ENCODE assay signal across 24 mouse cellular contexts in genomic region chr1:87667006-87667405, GRCm38 (mm10). TPM values are rescaled to one million over a fixed set of nuclear protein-coding genes. Genes with fewer than 3 reads are reported as not detected.
DNase-seq lines count a peak whose midpoint lies in the region; ATAC-seq and TF ChIP-seq lines count a peak whose summit lies in the region.
"Had no signal": no experiment of that assay in that cellular context is flagged by ENCODE, and none has a peak within 500 bp of the region (broad histone marks: within the 10 kb centered on the region; RNA-seq: fewer than 3 reads in every experiment).

No protein-coding gene starts in this region.

- DNase-seq in adrenal gland, postnatal 14 days: peak; percentile 13
- no peak for DNase-seq in adrenal gland, postnatal 4 days (ENCODE audit: low spot score in 2 of 2)
- DNase-seq in kidney, postnatal 4 days: peak; percentile 17 to 22
- DNase-seq in lung, postnatal 0 days (ENCODE audit: low spot score): no peak
- DNase-seq in lung, postnatal 36 days: no peak
- no peak for DNase-seq in embryo, embryonic 10.5 days (ENCODE audit: low spot score)
- no peak for DNase-seq in layer of hippocampus, adult 18-20 months (ENCODE audit: low spot score in 2 of 2)
- DNase-seq: adrenal gland, postnatal 25 days; cerebellum, adult 18-20 months; cerebellum, postnatal 25 days; heart, adult 11 months; heart, postnatal 36 days; kidney, adult 8-10 months; layer of hippocampus, postnatal 36 days; liver, embryonic 13.5 days; right cerebral cortex, postnatal 4 days; thymus, postnatal 25 days had no signal

- 65% methylated on average over 1 of the region's 1 CpGs for WGBS in kidney, embryonic 16.5 days
- WGBS in lung, postnatal 0 days: 65% methylated on average over 1 of the region's 1 CpGs

- no peaks in the 10 kb centered on the region for H3K4me1 ChIP-seq in kidney, embryonic 16.5 days (ENCODE audit: insufficient read depth, low read length)
- H3K4me1 ChIP-seq in lung, postnatal 0 days (ENCODE audit: insufficient read depth, low read depth, low read length): no peaks in the 10 kb centered on the region
- H3K4me1 ChIP-seq: embryonic facial prominence, embryonic 15.5 days; forebrain, embryonic 12.5 days; liver, embryonic 13.5 days had no signal

- TF ChIP-seq CTCF in lung, postnatal 0 days (IDR thresholded peaks at IDR 0.05): peak; percentile 42

- no peak for ATAC-seq in kidney, embryonic 16.5 days (ENCODE audit: low FRiP score, low TSS enrichment)
- ATAC-seq in lung, postnatal 0 days: no peak

- no peaks in the 10 kb centered on the region for H3K27me3 ChIP-seq in kidney, embryonic 16.5 days (ENCODE audit: insufficient read depth, low read length)
- no peaks in the 10 kb centered on the region for H3K27me3 ChIP-seq in lung, postnatal 0 days (replicated peaks; ENCODE audit: insufficient read depth, low read length)
- H3K27me3 ChIP-seq: embryonic facial prominence, embryonic 15.5 days; forebrain, embryonic 12.5 days; hindbrain, embryonic 15.5 days; liver, embryonic 13.5 days; neural tube, embryonic 12.5 days had no signal

- no peak overlapping the region for H3K9ac ChIP-seq in kidney, embryonic 16.5 days (replicated peaks; ENCODE audit: low read length)
- H3K9ac ChIP-seq in lung, postnatal 0 days (replicated peaks; ENCODE audit: low read depth): no peak overlapping the region
- H3K9ac ChIP-seq: embryonic facial prominence, embryonic 15.5 days; forebrain, embryonic 12.5 days; hindbrain, embryonic 15.5 days; liver, embryonic 13.5 days; neural tube, embryonic 12.5 days had no signal

- H3K36me3 ChIP-seq in kidney, embryonic 16.5 days (ENCODE audit: insufficient read depth, low read length): no peaks in the 10 kb centered on the region
- H3K36me3 ChIP-seq in lung, postnatal 0 days (ENCODE audit: insufficient read depth, low read length): no peaks in the 10 kb centered on the region
- H3K36me3 ChIP-seq: embryonic facial prominence, embryonic 15.5 days; forebrain, embryonic 12.5 days; hindbrain, embryonic 15.5 days; neural tube, embryonic 12.5 days had no signal

- H3K27ac ChIP-seq in kidney, embryonic 16.5 days (ENCODE audit: low read length): no peak overlapping the region
- no peak overlapping the region for H3K27ac ChIP-seq in lung, postnatal 0 days (ENCODE audit: low read length)
- H3K27ac ChIP-seq: embryonic facial prominence, embryonic 15.5 days; forebrain, embryonic 12.5 days; hindbrain, embryonic 15.5 days; liver, embryonic 13.5 days; macrophage; neural tube, embryonic 12.5 days had no signal

- peaks cover 3% of the 10 kb centered on the region; the same call in 1 of the 2 replicates for H3K9me3 ChIP-seq in kidney, embryonic 16.5 days (ENCODE audit: low read length)
- no peaks in the 10 kb centered on the region for H3K9me3 ChIP-seq in lung, postnatal 0 days (ENCODE audit: low read length)
- H3K9me3 ChIP-seq: embryonic facial prominence, embryonic 15.5 days; forebrain, embryonic 12.5 days; hindbrain, embryonic 15.5 days had no signal

- TF ChIP-seq EP300 in lung, postnatal 0 days (IDR thresholded peaks at IDR 0.05): no peak

- H3K4me2 ChIP-seq in kidney, embryonic 16.5 days (replicated peaks; ENCODE audit: low read depth, low read length): no peak overlapping the region
- no peak overlapping the region for H3K4me2 ChIP-seq in lung, postnatal 0 days (replicated peaks; ENCODE audit: low read depth, low read length)
- H3K4me2 ChIP-seq: embryonic facial prominence, embryonic 15.5 days; forebrain, embryonic 12.5 days; hindbrain, embryonic 15.5 days; liver, embryonic 13.5 days; midbrain, embryonic 11.5 days; neural tube, embryonic 12.5 days had no signal

- no peak overlapping the region for H3K4me3 ChIP-seq in kidney, embryonic 16.5 days (ENCODE audit: low read length)
- no peak overlapping the region for H3K4me3 ChIP-seq in lung, postnatal 0 days (ENCODE audit: low read depth, low read length)
- H3K4me3 ChIP-seq: embryonic facial prominence, embryonic 15.5 days; forebrain, embryonic 12.5 days; hindbrain, embryonic 15.5 days; liver, embryonic 13.5 days; neural tube, embryonic 12.5 days had no signal

RNA-seq across cellular contexts. Expression of gene Inpp5d, which starts 46.9 kb away (rescaled TPM):
- total RNA-seq in adrenal gland, postnatal 14 days (2021): 13.2 and 34.2 TPM in 2 replicates
- total RNA-seq in adrenal gland, postnatal 4 days (2021): 10 to 100 TPM; 21.5 to 22.3 TPM
- polyA plus RNA-seq in kidney, embryonic 16.5 days (2015; fragmentation: Nextera tagmentation; extraction: Ambion mirVana): 8.6 and 9.1 TPM in 2 replicates
- polyA plus RNA-seq in lung, postnatal 0 days (2015; fragmentation: Nextera tagmentation; extraction: Ambion mirVana): 13.5 and 13.6 TPM in 2 replicates
- 10 to 100 TPM; 13.6 to 16.8 TPM for total RNA-seq in layer of hippocampus, adult 18-20 months (2021)

Comparison
In these comparisons a context has a peak if more than half of its experiments do, and no peak if none do; other contexts are left out.
1. DNase-seq: peak in adrenal gland, postnatal 14 days (single experiment) and kidney, postnatal 4 days (2 of 2); none in adrenal gland, postnatal 4 days (0 of 2), lung, postnatal 0 days (single experiment), lung, postnatal 36 days (single experiment), embryo, embryonic 10.5 days (single experiment) and layer of hippocampus, adult 18-20 months (0 of 2).